Mouse (Mus musculus): ENCODE data around the gene Ncf1. TPM values are rescaled to one million over a fixed set of nuclear protein-coding genes. Genes with fewer than 3 reads are reported as not detected.

Gene Ncf1
- polyA plus RNA-seq, 1 experiment from 2014 or later: 1.8 TPM

- WGBS (ENCODE audit: insufficient replicate concordance): under 1% methylated on average over 92 of the region's 92 CpGs
- peaks cover 10% of the 10 kb centered on the region; the same call in 1 of the 2 replicates for H3K4me1 ChIP-seq (ENCODE audit: control insufficient read depth, insufficient read depth, low read length)
- H3K27me3 ChIP-seq (ENCODE audit: control insufficient read depth, insufficient read depth, low read length): no peaks in the 10 kb centered on the region
- peak within 1 kb of the TSS; percentile 94 for H3K9ac ChIP-seq (ENCODE audit: low read depth, low read length)
- H3K27ac ChIP-seq (ENCODE audit: low read depth, low read length): peak within 1 kb of the TSS; percentile 94
- peak within 1 kb of the TSS; percentile 78 for H3K4me3 ChIP-seq (ENCODE audit: low read depth, low read length)
- no peaks in the 10 kb centered on the region for H3K36me3 ChIP-seq (ENCODE audit: control insufficient read depth, insufficient read depth, low read length)
- peak; percentile 97 for ATAC-seq (replicated peaks; ENCODE audit: insufficient number of reproducible peaks, low FRiP score, low TSS enrichment)
- peak within 1 kb of the TSS; percentile 87 for H3K4me2 ChIP-seq
- no peaks in the 10 kb centered on the region for H3K9me3 ChIP-seq (replicated peaks; ENCODE audit: control insufficient read depth, low read length)
Observed at GRCm38 (mm10) chr5:134183880-134184808, 45.3 kb downstream of the Ncf1 start, which contains the start of gene Gtf2ird2. Gene Gtf2ird2 (plus strand): TSS chr5:134184019.

GRCm38 (mm10) chr5:134183162-134183561 lies 46.3 kb downstream of the Ncf1 start:
- Histone ChIP-seq H3K4me3 (ENCODE audit: low read depth, low read length) (peak overlapping the region; percentile 78), H3K27me3 (ENCODE audit: control insufficient read depth, insufficient read depth, low read length) (no peaks in the 10 kb centered on the region), H3K27ac (ENCODE audit: low read depth, low read length) (peak overlapping the region; percentile 94; the same call in 1 of the 2 replicates), H3K4me2 (peak overlapping the region; percentile 87), H3K36me3 (ENCODE audit: control insufficient read depth, insufficient read depth, low read length) (no peaks in the 10 kb centered on the region), H3K9me3 (replicated peaks; ENCODE audit: control insufficient read depth, low read length) (no peaks in the 10 kb centered on the region), H3K4me1 (ENCODE audit: control insufficient read depth, insufficient read depth, low read length) (peaks cover 10% of the 10 kb centered on the region; the same call in 1 of the 2 replicates), H3K9ac (ENCODE audit: low read depth, low read length) (peak overlapping the region; percentile 94)
- no peak for ATAC-seq (replicated peaks; ENCODE audit: insufficient number of reproducible peaks, low FRiP score, low TSS enrichment)
- 48% methylated on average over 7 of the region's 7 CpGs for WGBS (ENCODE audit: insufficient replicate concordance)

- ATAC-seq (replicated peaks; ENCODE audit: insufficient number of reproducible peaks, low FRiP score, low TSS enrichment): no peak
- Histone ChIP-seq H3K4me3 (ENCODE audit: low read depth, low read length) (no peak overlapping the region), H3K27ac (ENCODE audit: low read depth, low read length) (peak overlapping the region; percentile 94; the same call in 1 of the 2 replicates), H3K9ac (ENCODE audit: low read depth, low read length) (peak overlapping the region; percentile 94; the same call in 1 of the 2 replicates), H3K27me3 (ENCODE audit: control insufficient read depth, insufficient read depth, low read length) (no peaks in the 10 kb centered on the region), H3K4me2 (peak overlapping the region; percentile 87), H3K4me1 (ENCODE audit: control insufficient read depth, insufficient read depth, low read length) (peaks cover 10% of the 10 kb centered on the region; the same call in 1 of the 2 replicates), H3K36me3 (ENCODE audit: control insufficient read depth, insufficient read depth, low read length) (no peaks in the 10 kb centered on the region), H3K9me3 (replicated peaks; ENCODE audit: control insufficient read depth, low read length) (no peaks in the 10 kb centered on the region)
- 72% methylated on average over 4 of the region's 4 CpGs for WGBS (ENCODE audit: insufficient replicate concordance)
Observed at GRCm38 (mm10) chr5:134182735-134183134, 46.7 kb downstream of the Ncf1 start.

GRCm38 (mm10) chr5:134182172-134182571 lies 47.3 kb downstream of the Ncf1 start:
- no peak for ATAC-seq (replicated peaks; ENCODE audit: insufficient number of reproducible peaks, low FRiP score, low TSS enrichment)
- Histone ChIP-seq H3K27me3 (ENCODE audit: control insufficient read depth, insufficient read depth, low read length) (no peaks in the 10 kb centered on the region), H3K27ac (ENCODE audit: low read depth, low read length) (no peak overlapping the region), H3K9ac (ENCODE audit: low read depth, low read length) (no peak overlapping the region), H3K4me2 (no peak overlapping the region), H3K4me3 (ENCODE audit: low read depth, low read length) (no peak overlapping the region), H3K9me3 (replicated peaks; ENCODE audit: control insufficient read depth, low read length) (no peaks in the 10 kb centered on the region), H3K4me1 (ENCODE audit: control insufficient read depth, insufficient read depth, low read length) (peaks cover 10% of the 10 kb centered on the region; the same call in 1 of the 2 replicates), H3K36me3 (ENCODE audit: control insufficient read depth, insufficient read depth, low read length) (no peaks in the 10 kb centered on the region)
- WGBS (ENCODE audit: insufficient replicate concordance): 55% methylated on average over 3 of the region's 3 CpGs

- Histone ChIP-seq H3K9me3 (replicated peaks; ENCODE audit: control insufficient read depth, low read length) (no peaks in the 10 kb centered on the region), H3K4me2 (no peak overlapping the region), H3K9ac (ENCODE audit: low read depth, low read length) (no peak overlapping the region), H3K4me1 (ENCODE audit: control insufficient read depth, insufficient read depth, low read length) (peaks cover 14% of the 10 kb centered on the region), H3K27me3 (ENCODE audit: control insufficient read depth, insufficient read depth, low read length) (no peaks in the 10 kb centered on the region), H3K4me3 (ENCODE audit: low read depth, low read length) (no peak overlapping the region), H3K36me3 (ENCODE audit: control insufficient read depth, insufficient read depth, low read length) (no peaks in the 10 kb centered on the region), H3K27ac (ENCODE audit: low read depth, low read length) (no peak overlapping the region)
- 25% methylated on average over 7 of the region's 7 CpGs for WGBS (ENCODE audit: insufficient replicate concordance)
- no peak for ATAC-seq (replicated peaks; ENCODE audit: insufficient number of reproducible peaks, low FRiP score, low TSS enrichment)
Observed at GRCm38 (mm10) chr5:134179871-134180270, 49.6 kb downstream of the Ncf1 start.

GRCm38 (mm10) chr5:134178536-134178935 lies 50.9 kb downstream of the Ncf1 start:
- Histone ChIP-seq H3K4me1 (ENCODE audit: control insufficient read depth, insufficient read depth, low read length) (peaks cover 12% of the 10 kb centered on the region), H3K4me3 (ENCODE audit: low read depth, low read length) (no peak overlapping the region), H3K9me3 (replicated peaks; ENCODE audit: control insufficient read depth, low read length) (no peaks in the 10 kb centered on the region), H3K4me2 (no peak overlapping the region), H3K27ac (ENCODE audit: low read depth, low read length) (no peak overlapping the region), H3K27me3 (ENCODE audit: control insufficient read depth, insufficient read depth, low read length) (no peaks in the 10 kb centered on the region), H3K36me3 (ENCODE audit: control insufficient read depth, insufficient read depth, low read length) (no peaks in the 10 kb centered on the region), H3K9ac (ENCODE audit: low read depth, low read length) (no peak overlapping the region)
- WGBS (ENCODE audit: insufficient replicate concordance): 64% methylated on average over 7 of the region's 7 CpGs
- ATAC-seq (replicated peaks; ENCODE audit: insufficient number of reproducible peaks, low FRiP score, low TSS enrichment): no peak

- Histone ChIP-seq H3K27ac (ENCODE audit: low read depth, low read length) (peak within 1 kb of the TSS; percentile 79), H3K36me3 (ENCODE audit: control insufficient read depth, insufficient read depth, low read length) (no peaks in the 10 kb centered on the region), H3K9me3 (replicated peaks; ENCODE audit: control insufficient read depth, low read length) (no peaks in the 10 kb centered on the region), H3K27me3 (ENCODE audit: control insufficient read depth, insufficient read depth, low read length) (no peaks in the 10 kb centered on the region), H3K4me3 (ENCODE audit: low read depth, low read length) (peak within 1 kb of the TSS; percentile 88), H3K9ac (ENCODE audit: low read depth, low read length) (peak within 1 kb of the TSS; percentile 83), H3K4me2 (peak within 1 kb of the TSS; percentile 84), H3K4me1 (ENCODE audit: control insufficient read depth, insufficient read depth, low read length) (peaks cover 4% of the 10 kb centered on the region; the same call in 1 of the 2 replicates)
- peak; percentile 84 for ATAC-seq (replicated peaks; ENCODE audit: insufficient number of reproducible peaks, low FRiP score, low TSS enrichment)
- under 1% methylated on average over 70 of the region's 72 CpGs for WGBS (ENCODE audit: insufficient replicate concordance)
Observed at GRCm38 (mm10) chr5:134176169-134176881, 53.1 kb downstream of the Ncf1 start, which contains the start of gene Rcc1l. Gene Rcc1l (minus strand): TSS chr5:134176774.

GRCm38 (mm10) chr5:134175696-134176095 lies 53.7 kb downstream of the Ncf1 start:
- 8% methylated on average over 10 of the region's 10 CpGs for WGBS (ENCODE audit: insufficient replicate concordance)
- H3K27ac ChIP-seq (ENCODE audit: low read depth, low read length): peak overlapping the region; percentile 79; the same call in 1 of the 2 replicates
- peak overlapping the region; percentile 83 for H3K9ac ChIP-seq (ENCODE audit: low read depth, low read length)
- H3K27me3 ChIP-seq (ENCODE audit: control insufficient read depth, insufficient read depth, low read length): no peaks in the 10 kb centered on the region
- peak overlapping the region; percentile 88 for H3K4me3 ChIP-seq (ENCODE audit: low read depth, low read length)
- H3K9me3 ChIP-seq (replicated peaks; ENCODE audit: control insufficient read depth, low read length): no peaks in the 10 kb centered on the region
- peaks cover 4% of the 10 kb centered on the region; the same call in 1 of the 2 replicates for H3K4me1 ChIP-seq (ENCODE audit: control insufficient read depth, insufficient read depth, low read length)
- H3K36me3 ChIP-seq (ENCODE audit: control insufficient read depth, insufficient read depth, low read length): no peaks in the 10 kb centered on the region
- peak overlapping the region; percentile 84 for H3K4me2 ChIP-seq
- ATAC-seq (replicated peaks; ENCODE audit: insufficient number of reproducible peaks, low FRiP score, low TSS enrichment): no peak
